25 mouse cellular contexts compared by ENCODE assay signal in the genomic region with DNA sequence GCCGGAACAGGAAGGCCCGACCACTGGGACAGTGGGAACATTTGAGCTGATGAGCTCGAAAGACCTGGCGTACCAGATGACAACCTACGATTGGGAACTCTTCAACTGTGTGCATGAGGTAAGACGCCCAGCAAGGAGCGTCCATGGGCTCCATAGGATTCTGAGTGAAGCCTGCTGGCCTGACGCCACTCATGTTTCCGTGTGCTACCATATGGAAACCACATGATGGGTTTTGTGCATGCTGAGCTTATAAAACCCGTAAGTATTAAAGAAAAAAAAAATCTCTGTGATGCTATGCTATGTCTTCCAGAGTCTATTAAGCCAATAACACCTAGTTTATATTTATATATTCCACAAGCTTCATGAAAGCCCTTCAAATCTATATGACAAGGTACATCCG. TPM values are rescaled to one million over a fixed set of nuclear protein-coding genes. Genes with fewer than 3 reads are reported as not detected.
A peak's percentile ranks its signal among the peaks of the same experiment; 100 is the strongest.
DNase-seq lines count a peak whose midpoint lies in the region; ATAC-seq and TF ChIP-seq lines count a peak whose summit lies in the region.
"Had no signal": no experiment of that assay in that cellular context is flagged by ENCODE, and none has a peak within 500 bp of the region (broad histone marks: within the 10 kb centered on the region; RNA-seq: fewer than 3 reads in every experiment).

No protein-coding gene starts in this region.

- DNase-seq in gastrocnemius, adult 2 months: no peak
- DNase-seq in gastrocnemius, postnatal 14 days: no peak
- peak; percentile 56 for DNase-seq in midbrain, embryonic 11.5 days (ENCODE audit: low spot score, missing footprints)
- DNase-seq in midbrain, embryonic 10.5 days (ENCODE audit: low spot score): no peak
- peak; percentile 61 for DNase-seq in limb, embryonic 14.5 days (ENCODE audit: low spot score)
- no peak for DNase-seq in kidney, postnatal 10 days
- DNase-seq: adrenal gland, adult 2 months; adrenal gland, postnatal 25 days; cerebellum, adult 18-20 months; cerebellum, adult 9-10 months; cerebellum, postnatal 14 days; forebrain, postnatal 0 days; gastrocnemius, postnatal 10 days; heart, adult 18-20 months; heart, postnatal 10 days; heart, postnatal 4 days had no signal

- no peak overlapping the region for H3K4me2 ChIP-seq in midbrain, embryonic 11.5 days
- no peak overlapping the region for H3K4me2 ChIP-seq in limb, embryonic 14.5 days (replicated peaks; ENCODE audit: low read depth, low read length, severe bottlenecking)
- H3K4me2 ChIP-seq: embryonic facial prominence, embryonic 12.5 days; heart, embryonic 12.5 days; heart, embryonic 15.5 days; hindbrain, embryonic 14.5 days had no signal

- ATAC-seq in midbrain, embryonic 11.5 days (ENCODE audit: low FRiP score): no peak
- no peak for ATAC-seq in limb, embryonic 14.5 days (ENCODE audit: low FRiP score, low read depth)
- ATAC-seq: CD4-positive, CD25-positive, alpha-beta regulatory T cell, adult 4 months; forebrain, embryonic 14.5 days; hindbrain, postnatal 0 days; inflammation-experienced regulatory T-cells, adult 6 months; intestine, embryonic 16.5 days had no signal

- TF ChIP-seq CTCF in gastrocnemius, adult 2 months (IDR thresholded peaks at IDR 0.05): no peak

- WGBS in midbrain, embryonic 11.5 days: 90% methylated on average over 11 of the region's 11 CpGs
- 92% methylated on average over 11 of the region's 11 CpGs for WGBS in midbrain, embryonic 10.5 days
- 59% methylated on average over 11 of the region's 11 CpGs for WGBS in limb, embryonic 14.5 days

- H3K4me1 ChIP-seq in midbrain, embryonic 11.5 days (ENCODE audit: control insufficient read depth, insufficient read depth, low read length): peaks cover 2% of the 10 kb centered on the region; the same call in 1 of the 2 replicates
- H3K4me1 ChIP-seq in midbrain, embryonic 10.5 days: peaks cover 10% of the 10 kb centered on the region; the same call in 1 of the 2 replicates
- peaks cover 17% of the 10 kb centered on the region for H3K4me1 ChIP-seq in limb, embryonic 14.5 days (ENCODE audit: control insufficient read depth, insufficient read depth, low read length)

- no peaks in the 10 kb centered on the region for H3K27me3 ChIP-seq in midbrain, embryonic 11.5 days (ENCODE audit: control insufficient read depth, insufficient read depth, low read length)
- 0 out of 2 replicates have a peak, but pooled peaks cover 5% of the 10 kb centered on the region for H3K27me3 ChIP-seq in midbrain, embryonic 10.5 days (ENCODE audit: low read depth, poor library complexity, severe bottlenecking)
- no peaks in the 10 kb centered on the region for H3K27me3 ChIP-seq in limb, embryonic 14.5 days (ENCODE audit: control insufficient read depth, insufficient read depth, low read length)
- H3K27me3 ChIP-seq: embryonic facial prominence, embryonic 12.5 days; heart, embryonic 12.5 days; heart, embryonic 15.5 days had no signal

- intact Hi-C loops in gastrocnemius, adult 2 months (cut with DNase I): loop anchor here (2.0 kb wide), 2 partner anchors 157 to 165 kb away; no protein-coding TSS in a partner anchor
- intact Hi-C loops in gastrocnemius, postnatal 14 days (cut with DNase I; ENCODE audit: low total_unique reads): loop anchor here (5.0 to 10.0 kb wide), 2 partner anchors 51 to 173 kb away; a partner anchor contains a TSS

- H3K9me3 ChIP-seq in midbrain, embryonic 11.5 days (ENCODE audit: control insufficient read depth, low read length): no peaks in the 10 kb centered on the region
- H3K9me3 ChIP-seq in midbrain, embryonic 10.5 days (replicated peaks): no peaks in the 10 kb centered on the region
- H3K9me3 ChIP-seq in limb, embryonic 14.5 days (ENCODE audit: control insufficient read depth, low read length): no peaks in the 10 kb centered on the region
- H3K9me3 ChIP-seq: embryonic facial prominence, embryonic 12.5 days; heart, embryonic 12.5 days; heart, embryonic 15.5 days had no signal

- no peak overlapping the region for H3K9ac ChIP-seq in midbrain, embryonic 11.5 days (ENCODE audit: low read length)
- no peak overlapping the region for H3K9ac ChIP-seq in limb, embryonic 14.5 days (ENCODE audit: low read depth, low read length, severe bottlenecking)
- H3K9ac ChIP-seq: embryonic facial prominence, embryonic 12.5 days; forebrain, postnatal 0 days; heart, embryonic 12.5 days; heart, embryonic 15.5 days; hindbrain, embryonic 14.5 days had no signal

- peak overlapping the region; percentile 96 for H3K27ac ChIP-seq in gastrocnemius, adult 2 months
- H3K27ac ChIP-seq in midbrain, embryonic 11.5 days (ENCODE audit: low read depth, low read length): no peak overlapping the region
- no peak overlapping the region for H3K27ac ChIP-seq in midbrain, embryonic 10.5 days (replicated peaks)
- H3K27ac ChIP-seq in limb, embryonic 14.5 days (replicated peaks; ENCODE audit: low read depth, low read length): no peak overlapping the region
- H3K27ac ChIP-seq: embryonic facial prominence, embryonic 12.5 days; hindbrain, embryonic 14.5 days; hindbrain, postnatal 0 days had no signal

- H3K4me3 ChIP-seq in gastrocnemius, adult 2 months: no peak overlapping the region
- H3K4me3 ChIP-seq in midbrain, embryonic 11.5 days (ENCODE audit: low read depth, low read length): no peak overlapping the region
- H3K4me3 ChIP-seq in midbrain, embryonic 10.5 days: no peak overlapping the region
- H3K4me3 ChIP-seq in limb, embryonic 14.5 days (replicated peaks; ENCODE audit: low read length): no peak overlapping the region
- H3K4me3 ChIP-seq: embryonic facial prominence, embryonic 12.5 days; heart, embryonic 12.5 days; heart, embryonic 15.5 days had no signal

- no peak for TF ChIP-seq POLR2A in limb, embryonic 14.5 days (IDR thresholded peaks at IDR 0.05; ENCODE audit: borderline replicate concordance, extremely low read depth, insufficient read depth, insufficient read length)

- H3K36me3 ChIP-seq in midbrain, embryonic 11.5 days (ENCODE audit: control insufficient read depth, insufficient read depth, low read length): no peaks in the 10 kb centered on the region
- H3K36me3 ChIP-seq in midbrain, embryonic 10.5 days: no peaks in the 10 kb centered on the region
- H3K36me3 ChIP-seq in limb, embryonic 14.5 days (ENCODE audit: control insufficient read depth, insufficient read depth, low read length): no peaks in the 10 kb centered on the region
- H3K36me3 ChIP-seq: embryonic facial prominence, embryonic 12.5 days; heart, embryonic 12.5 days; heart, embryonic 15.5 days had no signal

RNA-seq across cellular contexts. Expression of a gene that starts 51.4 kb away (rescaled TPM):
- total RNA-seq in gastrocnemius, adult 2 months (2021): 100 to 1,000 TPM; 338 to 407 TPM
- total RNA-seq in gastrocnemius, postnatal 14 days (2021): 100 to 1,000 TPM; 270 to 292 TPM
- 7.5 and 8.3 TPM in 2 replicates for polyA plus RNA-seq in midbrain, embryonic 11.5 days (2014; fragmentation: Nextera tagmentation; extraction: Ambion mirVana)
- 7.4 and 8.2 TPM in 2 replicates for polyA plus RNA-seq in midbrain, embryonic 10.5 days (2016; fragmentation: Nextera tagmentation; extraction: Ambion mirVana)
- 13.4 and 14.6 TPM in 2 replicates for polyA plus RNA-seq in limb, embryonic 14.5 days (2012; rRNA removed)
- 18.2 and 21.1 TPM in 2 replicates for polyA plus RNA-seq in limb, embryonic 14.5 days (2014; fragmentation: Nextera tagmentation; extraction: Ambion mirVana)

Comparison
In these comparisons a context has a peak if more than half of its experiments do, and no peak if none do; other contexts are left out.
1. DNase-seq: peak in midbrain, embryonic 11.5 days (single experiment) and limb, embryonic 14.5 days (single experiment); none in gastrocnemius, adult 2 months (single experiment), gastrocnemius, postnatal 14 days (single experiment), midbrain, embryonic 10.5 days (single experiment) and kidney, postnatal 10 days (single experiment).